Mouse (Mus musculus): ENCODE measurements around the gene Nat14. TPM values are rescaled to one million over a fixed set of nuclear protein-coding genes. Genes with fewer than 3 reads are reported as not detected.
A peak's percentile ranks its signal among the peaks of the same experiment; 100 is the strongest.
"Not testable (repeated sequence)": the region's sequence is repeated elsewhere in the genome, so short reads cannot be mapped to it uniquely, and the experiment has no call there.

Gene Nat14
- total RNA-seq (2021): 1 to 10 TPM; 1.9 to 4.4 TPM
- long read RNA-seq, experiment 1, partial matches to known transcripts: 0 of 1 reads
- long read RNA-seq, experiment 1, other reads (novel, unspliced or antisense): 1 of 1 reads
- long read RNA-seq, experiment 2, partial matches to known transcripts: 0 of 1 reads
- long read RNA-seq, experiment 2, other reads (novel, unspliced or antisense): 0 of 1 reads

GRCm38 (mm10) chr7:4921824-4922482 lies at the start of gene Nat14:
Gene Nat14 (plus strand): TSS chr7:4922028.
- no peak for DNase-seq

DNA sequence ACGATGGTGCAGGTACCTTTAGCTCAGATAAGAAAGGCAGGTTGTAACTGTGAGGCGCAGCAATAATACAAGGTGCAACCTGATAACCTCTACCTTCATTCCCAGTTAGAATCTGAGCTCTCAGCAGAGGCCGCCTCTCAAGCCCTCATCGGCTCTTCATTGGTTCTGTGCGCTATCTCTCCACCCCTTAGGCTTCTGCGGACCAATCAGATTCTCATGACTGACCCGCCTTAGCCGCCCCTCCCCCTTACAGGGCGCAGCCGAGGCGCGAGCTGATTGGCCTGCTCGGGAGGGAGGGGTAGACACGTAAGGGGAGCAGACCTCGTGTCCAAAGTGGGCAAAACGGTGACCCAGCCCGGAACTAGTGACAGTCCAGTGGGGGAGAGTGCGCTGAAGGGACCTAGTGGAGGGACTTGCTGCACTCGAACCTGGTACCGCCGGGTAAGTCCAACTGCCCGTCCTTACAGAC lies 45.0 kb upstream of the Nat14 start, which contains the start of gene Isoc2a:
Gene Isoc2a, plus strand, starts transcription at position 401 of the 469 bp plus-strand sequence.
- peak; percentile 77 for DNase-seq

DNA sequence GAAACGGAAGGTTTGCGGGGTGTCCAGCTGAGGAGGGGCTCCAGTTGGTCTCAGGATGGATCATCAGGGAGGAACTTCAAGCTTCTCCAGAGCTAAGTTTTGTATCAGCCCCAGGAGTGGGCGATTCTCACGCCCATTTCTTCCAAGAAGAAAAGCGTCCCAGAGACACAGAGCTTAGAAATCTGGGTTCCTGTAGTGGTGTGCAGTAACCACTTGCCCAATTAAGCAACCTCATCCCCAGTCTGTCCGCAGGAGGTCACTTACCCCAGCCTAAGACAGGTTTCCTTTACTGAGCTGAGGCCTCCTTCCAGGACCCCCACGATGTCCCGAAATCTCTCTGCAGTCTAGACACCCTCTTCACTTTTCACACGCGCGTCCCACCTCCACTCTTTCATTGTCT lies 44.6 kb upstream of the Nat14 start:
- no peak for DNase-seq

- DNase-seq: no peak
These were observed 43.6 kb upstream of the Nat14 start for GRCm38 (mm10) chr7:4878186-4878585.

DNA sequence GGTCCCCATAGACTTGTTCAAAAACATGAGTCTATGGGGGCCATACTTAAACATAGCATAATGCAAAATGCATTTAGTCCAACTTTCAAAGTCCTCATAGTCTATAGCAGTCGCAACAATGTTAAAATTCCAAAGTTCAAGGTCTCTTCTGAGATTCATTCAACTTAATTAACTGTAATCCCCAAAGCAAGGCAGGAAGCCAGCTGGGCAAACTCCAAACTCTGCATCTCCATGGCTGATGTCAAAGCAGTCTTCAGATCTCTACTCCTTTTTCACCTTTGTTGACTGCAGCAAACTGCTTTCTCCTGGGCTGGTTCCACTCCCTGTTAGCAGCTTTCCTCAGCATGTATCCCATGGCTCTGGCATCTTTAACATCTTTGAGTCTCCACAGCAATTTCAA lies 42.8 kb upstream of the Nat14 start:
- not testable (repeated sequence) for DNase-seq

DNA sequence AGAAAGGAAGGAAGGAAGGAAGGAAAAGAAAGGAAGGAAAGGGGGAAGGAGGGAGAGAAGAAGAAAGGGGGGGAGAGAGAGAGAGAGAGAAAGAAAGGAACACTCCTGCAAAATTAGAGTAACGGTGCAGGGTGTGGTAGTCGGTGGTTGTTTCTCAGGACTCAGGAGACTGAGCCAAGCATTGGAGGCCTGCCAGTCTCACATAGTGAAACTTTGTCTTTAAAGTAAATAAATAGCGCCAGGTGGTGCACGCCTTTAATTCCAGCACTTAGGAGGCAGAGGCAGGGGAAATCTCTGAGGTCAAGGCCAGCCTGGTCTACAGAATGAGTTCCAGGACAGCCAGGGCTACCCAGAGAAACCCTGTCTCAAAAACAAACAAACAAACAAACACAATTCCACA lies 35.1 kb upstream of the Nat14 start:
- DNase-seq: no peak

GRCm38 (mm10) chr7:4895186-4895585 lies 26.6 kb upstream of the Nat14 start:
- DNase-seq: no peak

DNA sequence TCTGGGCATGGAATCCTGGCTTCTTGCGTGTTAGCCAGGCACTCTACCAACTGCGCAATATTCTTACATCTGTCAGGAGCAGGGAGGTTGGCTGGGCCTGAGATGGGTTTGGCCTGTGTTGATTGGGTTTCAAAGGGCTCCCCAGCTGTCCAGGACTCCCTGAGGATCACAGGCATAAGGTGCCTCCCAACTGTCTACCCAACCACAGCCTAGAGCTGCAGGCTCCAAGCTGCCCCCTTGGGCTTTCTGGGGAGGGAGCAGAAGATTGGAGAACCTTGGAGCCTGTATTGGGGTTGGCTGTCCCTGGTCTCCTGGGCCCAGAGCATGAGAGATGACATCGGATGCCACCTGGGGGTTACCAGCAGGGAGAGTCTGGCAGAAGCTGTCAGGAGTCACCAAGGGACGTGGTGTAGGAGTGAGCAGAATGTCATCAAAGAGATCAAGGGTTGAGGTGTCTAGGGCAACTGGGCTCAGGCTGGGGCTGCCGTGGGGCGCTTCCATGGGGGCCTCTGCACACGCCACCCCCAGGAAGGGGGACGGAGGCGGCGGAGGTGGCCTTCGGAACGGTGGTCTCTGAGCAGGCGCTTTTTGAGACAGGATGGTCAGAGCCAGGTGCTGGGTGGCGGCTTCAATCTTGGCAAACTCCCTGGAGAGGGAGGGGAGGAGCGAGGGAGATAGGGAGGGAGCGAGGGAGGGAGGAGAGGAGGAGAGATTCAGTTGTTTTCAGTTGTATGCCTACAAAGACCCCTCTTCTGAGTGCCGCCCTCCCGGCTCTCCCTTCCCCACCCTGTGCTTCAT lies 22.8 kb upstream of the Nat14 start:
- DNase-seq: no peak

GRCm38 (mm10) chr7:4899649-4900522 lies 21.9 kb upstream of the Nat14 start:
- DNase-seq: peak; percentile 42

DNA sequence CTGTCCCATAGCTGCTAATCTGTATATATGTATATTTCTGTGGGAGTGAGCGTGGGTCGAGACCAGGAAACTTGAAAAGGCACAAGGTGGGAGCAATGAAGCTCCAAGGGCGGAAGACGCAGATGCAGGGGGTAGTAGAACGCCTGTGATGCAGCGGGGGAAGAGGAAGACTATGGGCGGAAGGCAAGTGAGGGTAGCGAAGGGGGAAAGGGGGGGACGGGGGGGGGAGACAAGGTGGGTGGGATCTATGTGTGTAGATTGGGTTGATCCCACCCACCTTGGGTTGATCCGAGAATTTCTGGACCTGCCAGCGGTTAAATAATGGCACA lies 21.3 kb upstream of the Nat14 start:
- no peak for DNase-seq

DNA sequence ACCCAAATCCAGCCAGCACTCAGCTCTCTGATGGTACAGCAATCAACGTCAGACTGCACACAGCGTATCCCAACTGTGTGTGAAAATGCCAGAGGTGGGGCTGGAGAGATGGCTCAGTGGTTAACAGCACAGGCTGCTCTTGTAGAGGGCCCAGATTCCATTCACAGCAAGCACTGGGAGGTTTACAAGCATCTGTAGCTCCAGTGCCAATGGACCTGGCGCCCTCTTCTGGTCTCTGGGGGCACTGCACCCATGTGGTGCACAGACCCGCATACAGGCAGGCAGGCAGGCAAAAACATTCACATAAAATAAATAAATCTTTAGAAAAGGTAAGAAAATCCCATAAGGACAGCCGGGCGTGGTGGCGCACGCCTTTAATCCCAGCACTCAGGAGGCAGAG lies 20.7 kb upstream of the Nat14 start:
- DNase-seq: peak; percentile 41

- no peak for DNase-seq
These were observed 19.4 kb upstream of the Nat14 start for GRCm38 (mm10) chr7:4902404-4902803.

GRCm38 (mm10) chr7:4906466-4906950 lies 15.3 kb upstream of the Nat14 start, which contains the start of gene Gm36210:
Gene Gm36210 (minus strand): TSS chr7:4906516.
- DNase-seq: no peak

DNA sequence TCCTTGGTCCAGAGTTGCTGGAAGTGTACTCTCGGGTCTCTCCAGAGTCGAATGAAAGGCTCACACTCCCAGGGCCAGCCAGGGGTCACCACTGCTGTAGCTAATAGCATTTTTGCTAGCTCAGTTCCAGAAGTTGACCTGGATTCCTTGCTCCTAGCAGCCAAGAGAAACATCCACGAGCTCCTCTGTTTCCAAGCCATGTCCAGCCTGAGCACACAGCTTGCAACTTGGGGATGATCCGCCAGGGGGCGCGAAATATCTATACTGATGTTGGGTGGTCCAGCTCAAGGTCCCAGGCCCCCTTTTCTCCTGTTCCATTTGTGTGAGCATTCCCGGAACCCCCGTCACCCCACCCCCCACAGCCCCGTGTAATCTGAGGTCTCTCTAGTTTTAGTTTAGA lies 10.3 kb upstream of the Nat14 start:
- DNase-seq: peak; percentile 84

DNA sequence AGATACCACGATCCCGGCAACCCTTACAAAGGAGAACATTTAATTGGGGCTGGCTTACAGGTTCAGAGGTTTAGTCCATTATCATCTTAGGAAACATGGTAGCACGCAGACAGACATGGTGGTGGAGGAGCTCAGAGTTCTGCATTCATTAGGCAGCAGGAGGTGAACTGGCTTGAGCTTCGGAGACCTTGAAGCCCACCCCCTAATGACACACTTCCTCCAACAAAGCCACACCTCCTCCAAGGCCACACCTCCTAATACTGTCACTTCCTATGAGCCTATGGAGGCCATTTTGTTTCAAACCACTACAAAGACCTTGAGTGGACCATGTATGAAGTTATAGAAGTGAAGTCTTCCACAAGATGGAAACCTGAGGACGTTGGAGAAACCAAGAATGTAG lies 9.6 kb upstream of the Nat14 start:
- no peak for DNase-seq

GRCm38 (mm10) chr7:4915007-4915665 lies 6.7 kb upstream of the Nat14 start, which contains the start of gene Zfp628:
Gene Zfp628 (plus strand): TSS chr7:4915217.
- DNase-seq: peak; percentile 95

GRCm38 (mm10) chr7:4915669-4916416 lies 6.0 kb upstream of the Nat14 start:
- no peak for DNase-seq

GRCm38 (mm10) chr7:4917494-4917893 lies 4.3 kb upstream of the Nat14 start:
- no peak for DNase-seq

- DNase-seq: no peak
These were observed 3.1 kb upstream of the Nat14 start for GRCm38 (mm10) chr7:4918681-4919080.

GRCm38 (mm10) chr7:4919096-4919495 lies 2.7 kb upstream of the Nat14 start:
- no peak for DNase-seq

GRCm38 (mm10) chr7:4919971-4920370 lies 1.9 kb upstream of the Nat14 start:
- no peak for DNase-seq
